Mouse (Mus musculus): ENCODE results near the gene Kcnn1.

DNA sequence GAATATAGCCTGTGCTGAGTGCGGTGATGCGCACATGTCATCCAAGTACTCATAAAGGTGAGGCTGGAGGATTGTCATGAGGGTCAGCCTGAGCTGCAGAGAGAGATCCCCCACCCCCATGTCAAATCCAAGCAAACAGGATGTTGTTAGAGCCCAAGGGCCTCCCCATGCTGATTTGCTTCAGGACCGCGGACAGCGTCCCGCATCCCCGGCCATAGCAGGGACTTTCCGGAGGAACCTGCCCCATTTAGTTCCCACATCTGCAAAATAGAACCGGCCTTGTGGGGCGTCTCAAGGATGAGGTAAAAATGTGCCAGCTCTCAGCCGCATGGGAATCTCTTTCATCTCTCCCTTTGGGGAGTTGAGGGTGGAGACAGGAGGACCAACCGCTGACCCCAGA lies 22.6 kb upstream of the Kcnn1 start:
- TF ChIP-seq CTCF (IDR thresholded peaks at IDR 0.05; ENCODE audit: borderline replicate concordance, insufficient read depth, low read depth, low read length): no peak
- TF ChIP-seq POLR2A (IDR thresholded peaks at IDR 0.05; ENCODE audit: borderline replicate concordance, insufficient read depth, low read length): no peak

Measured in cerebellum, adult 2 months (tissue).